Comparison of ENCODE assay signal across 19 mouse cellular contexts in genomic region chr13:99468267-99468666, GRCm38 (mm10). TPM values are rescaled to one million over a fixed set of nuclear protein-coding genes. Genes with fewer than 3 reads are reported as not detected.
DNase-seq lines count a peak whose midpoint lies in the region; TF ChIP-seq lines count a peak whose summit lies in the region.
"Had no signal": no experiment of that assay in that cellular context is flagged by ENCODE, and none has a peak within 500 bp of the region (broad histone marks: within the 10 kb centered on the region; RNA-seq: fewer than 3 reads in every experiment).

No protein-coding gene starts in this region.

- peak; percentile 59 for DNase-seq in cerebellum, adult 9-10 months
- DNase-seq in cerebellum, adult 11-12 months: no peak
- no peak for DNase-seq in layer of hippocampus, adult 2 months (ENCODE audit: low spot score in 2 of 2)
- no peak for DNase-seq in layer of hippocampus, adult 18-20 months (ENCODE audit: low spot score in 2 of 2)
- DNase-seq in brain, adult 2 months (ENCODE audit: low read depth, low spot score): peak; percentile 55
- DNase-seq: adrenal gland, adult 8-10 months; adrenal gland, postnatal 14 days; adrenal gland, postnatal 36 days; B cell, adult 2 months; cerebellum, adult 11 months; cerebellum, adult 9-11 months; cerebellum, postnatal 36 days; embryo, embryonic 11 days had no signal

- no peak overlapping the region for H3K4me3 ChIP-seq in layer of hippocampus, adult 2 months
- H3K4me3 ChIP-seq: embryonic facial prominence, embryonic 13.5 days; embryonic facial prominence, embryonic 15.5 days; erythroblast, embryonic 14.5 days; forebrain, embryonic 10.5 days; forebrain, embryonic 12.5 days had no signal

- peak; percentile 42 for TF ChIP-seq CTCF in layer of hippocampus, adult 2 months (conservative IDR thresholded peaks at IDR 0.05)

- H3K27ac ChIP-seq in layer of hippocampus, adult 2 months: no peak overlapping the region; the same call in 1 of the 2 replicates
- H3K27ac ChIP-seq: embryonic facial prominence, embryonic 13.5 days; embryonic facial prominence, embryonic 15.5 days had no signal

RNA-seq across cellular contexts. Expression of gene Map1b, which starts 48.1 kb away (rescaled TPM):
- 100 to 1,000 TPM; 709 to 737 TPM for total RNA-seq in layer of hippocampus, adult 2 months (2021)
- 100 to 1,000 TPM; 658 to 669 TPM for total RNA-seq in layer of hippocampus, adult 18-20 months (2021)
- total RNA-seq: common myeloid progenitor, adult 5-6 weeks had no signal

Comparison
In these comparisons a context has a peak if more than half of its experiments do, and no peak if none do; other contexts are left out.
1. DNase-seq: peak in cerebellum, adult 9-10 months (single experiment) and brain, adult 2 months (single experiment); none in cerebellum, adult 11-12 months (single experiment), layer of hippocampus, adult 2 months (0 of 2) and layer of hippocampus, adult 18-20 months (0 of 2).